Mouse (Mus musculus) erythroblast, embryonic 14.5 days (primary cell): ENCODE results near the gene Tspan18.

Experiments
- GATA1 ChIP-seq: IDR thresholded peaks from 2 replicates; pipeline ENCODE4 v1.6.1; 2012; ENCODE audit warnings: low read length, inconsistent platforms, mixed read lengths
- TAL1 ChIP-seq: IDR thresholded peaks from 3 replicates; pipeline ENCODE4 v1.6.1; 2012; ENCODE audit warnings: low read length, inconsistent platforms, mixed read lengths

DNA sequence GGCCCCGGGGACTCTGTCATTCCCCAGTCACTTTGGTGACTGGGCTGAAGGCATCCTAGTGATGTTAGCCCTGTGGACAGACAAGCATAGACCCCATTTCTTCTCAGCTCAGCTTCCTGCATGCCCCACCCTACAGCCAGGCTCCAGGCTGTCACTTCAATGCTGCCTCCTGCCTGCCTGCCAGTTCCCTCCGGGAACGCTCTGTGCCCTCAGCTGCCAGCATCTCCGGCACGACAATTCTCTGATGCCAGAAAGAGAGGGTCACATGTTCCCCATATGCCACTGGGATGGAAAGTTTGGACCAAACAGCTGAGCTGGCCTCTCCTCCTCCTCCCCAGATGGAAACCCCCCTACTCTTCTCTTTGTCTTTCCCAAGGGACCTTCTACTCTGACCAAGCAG is 49.5 kb upstream of the Tspan18 start:
- TF ChIP-seq GATA1 (no peak), TAL1 (no peak)
